ENCODE assay signal across 20 mouse cellular contexts in the genomic region with DNA sequence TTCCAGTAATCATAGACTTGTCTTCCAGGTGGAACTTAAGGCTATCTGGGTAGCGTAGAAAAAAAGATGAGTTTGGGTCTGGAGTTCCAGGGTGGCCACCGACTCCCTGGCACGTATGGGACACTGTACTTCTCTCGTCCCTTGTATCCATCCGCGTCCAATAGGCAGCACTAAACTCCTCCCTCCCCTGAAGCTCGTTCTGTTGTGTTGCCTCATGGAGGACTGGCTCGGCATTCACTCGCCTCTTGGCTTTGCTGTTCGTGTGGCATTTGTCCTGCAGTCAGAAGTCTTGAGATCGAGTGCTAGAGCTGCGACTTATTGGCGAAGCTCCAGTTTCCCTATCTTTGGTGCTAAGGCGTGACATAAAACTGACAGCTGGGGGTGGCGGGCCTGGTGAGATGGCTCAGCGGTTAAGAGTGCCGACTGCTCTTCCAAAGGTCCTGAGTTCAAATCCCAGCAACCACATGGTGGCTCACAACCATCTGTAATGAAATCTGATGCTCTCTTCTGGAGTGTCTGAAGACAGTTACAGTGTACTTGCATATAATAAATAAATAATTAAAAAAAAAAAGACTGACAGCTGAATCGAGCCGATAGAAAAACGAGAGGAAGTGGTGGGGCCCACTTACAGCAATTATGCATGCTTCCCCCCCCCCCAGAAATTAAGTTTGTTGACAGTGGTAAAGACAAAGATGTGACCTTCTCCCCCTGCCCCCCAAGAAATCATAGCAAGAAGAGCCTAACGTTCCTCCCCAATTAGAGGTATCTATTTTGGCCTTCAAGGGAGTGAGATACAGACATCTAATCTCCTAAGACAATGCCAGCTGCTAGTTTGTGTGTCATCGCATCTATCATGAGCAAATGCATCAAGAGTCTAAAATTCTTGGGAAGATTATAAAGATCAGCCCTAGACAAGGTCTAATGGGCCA.
"Had no signal": no experiment of that assay in that cellular context is flagged by ENCODE, and none has a peak within 500 bp of the region (broad histone marks: within the 10 kb centered on the region; RNA-seq: fewer than 3 reads in every experiment).

No protein-coding gene starts in this region.

- H3K9me3 ChIP-seq: kidney, embryonic 15.5 days; liver, embryonic 13.5 days; midbrain, embryonic 10.5 days; midbrain, embryonic 13.5 days; neural tube, embryonic 13.5 days; stomach, embryonic 15.5 days had no signal

- ATAC-seq: lung, postnatal 0 days; midbrain, embryonic 13.5 days; midbrain, embryonic 16.5 days had no signal

- H3K36me3 ChIP-seq: kidney, embryonic 15.5 days; liver, embryonic 13.5 days; midbrain, embryonic 10.5 days; midbrain, embryonic 13.5 days; neural tube, embryonic 13.5 days; stomach, embryonic 15.5 days had no signal

- DNase-seq: kidney, adult 11 months; kidney, adult 8-10 months; kidney, postnatal 10 days; kidney, postnatal 36 days; layer of hippocampus, postnatal 36 days; liver, embryonic 13.5 days; retina, postnatal 1 day; right cerebral cortex, postnatal 25 days; spleen, adult 18-20 months; thymus, postnatal 25 days had no signal

- H3K9ac ChIP-seq: kidney, embryonic 15.5 days; liver, embryonic 13.5 days; midbrain, embryonic 13.5 days; neural tube, embryonic 13.5 days; stomach, embryonic 15.5 days had no signal

- H3K4me3 ChIP-seq: kidney, embryonic 15.5 days; left cerebral cortex, adult 2 months; liver, embryonic 13.5 days; megakaryocyte, embryonic 14.5 days; midbrain, embryonic 10.5 days; midbrain, embryonic 13.5 days; myocyte; neural tube, embryonic 13.5 days; stomach, embryonic 15.5 days had no signal

- H3K27ac ChIP-seq: kidney, embryonic 15.5 days; left cerebral cortex, adult 2 months; liver, embryonic 13.5 days; midbrain, embryonic 13.5 days; neural tube, embryonic 13.5 days; stomach, embryonic 15.5 days had no signal

- H3K27me3 ChIP-seq: liver, embryonic 13.5 days; neural tube, embryonic 13.5 days; stomach, embryonic 15.5 days had no signal

- H3K4me2 ChIP-seq: kidney, embryonic 15.5 days; liver, embryonic 13.5 days; midbrain, embryonic 13.5 days; neural tube, embryonic 13.5 days; stomach, embryonic 15.5 days had no signal
